Mouse (Mus musculus) ES-Bruce4 (cell line): ENCODE measurements at regions not wholly inside any gene's neighbourhood (a gene's known extent, or its start where the extent isn't known, plus 50 kb on each side); places are given as distances from the start of the nearest gene placed in this dataset.

ENCODE experiments used
- CTCF ChIP-seq: IDR thresholded peaks from one replicate; pipeline ENCODE4 v1.8.1; 2011; ENCODE audit warnings: low read depth, low read length
- EP300 ChIP-seq: IDR thresholded peaks from 2 replicates; pipeline ENCODE4 v1.6.1; 2011; ENCODE audit warnings: low read depth, low read length; ENCODE audit not compliant: insufficient read depth
- POLR2A ChIP-seq: IDR thresholded peaks from one replicate; pipeline ENCODE4 v1.8.1; 2011; ENCODE audit warnings: low read length; ENCODE audit not compliant: insufficient read depth

DNA sequence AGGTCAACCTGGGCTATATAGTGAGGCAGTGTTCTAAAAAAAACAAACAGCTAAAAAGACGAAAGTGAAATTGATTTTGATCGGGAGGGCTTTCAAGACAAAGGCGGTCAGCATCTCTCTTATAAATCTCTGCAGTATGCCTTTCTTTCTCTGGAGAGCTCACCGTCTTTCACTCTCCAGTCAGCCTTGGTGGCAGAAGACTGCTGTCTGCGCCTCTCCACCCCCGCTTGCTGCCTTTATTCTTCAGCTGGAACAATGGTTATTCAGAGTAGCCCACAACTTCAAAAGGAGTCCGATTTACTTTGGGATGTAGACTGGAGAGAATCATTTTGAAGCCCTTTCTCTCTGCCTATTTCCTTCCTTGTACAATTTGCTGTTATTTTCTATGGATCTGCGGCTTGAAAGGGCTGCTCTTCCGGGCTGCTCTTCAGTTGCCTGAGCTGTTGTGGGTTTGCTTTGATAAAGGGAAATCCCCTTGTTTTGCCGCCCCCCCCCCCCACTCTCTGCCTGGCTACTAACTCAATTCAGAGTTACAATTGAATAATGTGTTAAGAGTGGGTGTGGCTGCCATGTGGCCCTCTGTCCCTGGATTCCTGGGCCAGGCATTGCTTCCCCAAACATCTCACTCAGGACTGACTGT lies 64.0 kb upstream of the Ammecr1 start:
- TF ChIP-seq CTCF (no peak), POLR2A (no peak), EP300 (no peak)
